Mouse (Mus musculus): ENCODE measurements at regions not wholly inside any gene's neighbourhood (a gene's known extent, or its start where the extent isn't known, plus 50 kb on each side); places are given as distances from the start of the nearest gene placed in this dataset.

DNA sequence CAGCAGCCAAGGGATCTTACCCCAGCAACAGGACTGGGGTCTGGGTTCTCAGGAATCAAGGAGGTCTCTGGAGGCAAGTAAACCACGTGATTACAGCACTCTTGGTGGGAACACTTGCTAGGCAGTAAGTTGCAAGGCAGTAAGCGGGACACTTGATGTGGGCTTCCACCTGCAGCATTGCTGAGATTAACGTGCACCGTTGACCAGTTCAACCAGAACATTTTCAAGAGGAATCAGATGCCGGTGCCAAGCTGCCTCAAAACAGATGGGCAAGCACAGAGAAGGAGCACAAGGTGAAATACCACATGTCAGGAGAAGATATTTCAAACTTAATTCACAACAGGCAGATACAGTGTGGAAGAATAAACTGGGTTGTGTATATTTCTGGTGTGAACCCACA, 190.9 kb downstream of the Osr1 start:
- TF ChIP-seq SMC3 (IDR thresholded peaks at IDR 0.05; ENCODE audit: low read depth, low read length) = no peak
- no peak for TF ChIP-seq RAD21 (IDR thresholded peaks at IDR 0.05; ENCODE audit: low read depth, low read length)
- TF ChIP-seq USF2 (IDR thresholded peaks at IDR 0.05; ENCODE audit: borderline replicate concordance in 1 of 2, insufficient read depth in 1 of 2, low read depth in 1 of 2, low read length in 2 of 2) = no peak
- no peak for TF ChIP-seq EP300 (IDR thresholded peaks at IDR 0.05; ENCODE audit: low read depth in 1 of 2, low read length in 2 of 2)
- no peak for TF ChIP-seq MYB (IDR thresholded peaks at IDR 0.05; ENCODE audit: low read depth, low read length)
- TF ChIP-seq CTCF (IDR thresholded peaks at IDR 0.05 in 2 of 3, conservative IDR thresholded peaks at IDR 0.05 in 1 of 3; ENCODE audit: control insufficient read depth in 1 of 3, insufficient read depth in 1 of 3, low read depth in 2 of 3, low read length in 3 of 3, poor library complexity in 1 of 3, severe bottlenecking in 1 of 3) = no peak
- TF ChIP-seq NRF1 (IDR thresholded peaks at IDR 0.05; ENCODE audit: insufficient read depth, low read depth, low read length, poor library complexity, severe bottlenecking) = no peak
- no peak for TF ChIP-seq ZC3H11A (IDR thresholded peaks at IDR 0.05; ENCODE audit: low read depth, low read length)
- TF ChIP-seq MAFK (IDR thresholded peaks at IDR 0.05; ENCODE audit: borderline replicate concordance, low read depth, low read length) = no peak
- TF ChIP-seq TBP (IDR thresholded peaks at IDR 0.05; ENCODE audit: low read depth, low read length) = no peak
- no peak for TF ChIP-seq ZMIZ1 (IDR thresholded peaks at IDR 0.05; ENCODE audit: low read depth, low read length)
- TF ChIP-seq POLR2A (IDR thresholded peaks at IDR 0.05; ENCODE audit: control insufficient read depth in 1 of 2, insufficient read depth in 1 of 2, low read depth in 1 of 2, low read length in 2 of 2, poor library complexity in 1 of 2) = no peak
- TF ChIP-seq BHLHE40 (IDR thresholded peaks at IDR 0.05; ENCODE audit: borderline replicate concordance, low read depth, low read length) = no peak
- TF ChIP-seq TCF12 (IDR thresholded peaks at IDR 0.05; ENCODE audit: low read depth, low read length) = no peak

Measured in MEL (cell line).